Mouse (Mus musculus) cerebellum, postnatal 25 days (tissue): ENCODE measurements around the gene Cd200r2.
"Not testable (repeated sequence)": the region's sequence is repeated elsewhere in the genome, so short reads cannot be mapped to it uniquely, and the experiment has no call there.

Source experiments
- DNase-seq, 2 experiments: peaks; one replicate each; pipeline ENCODE4 v3.0.0; 2021; ENCODE audit warnings: mixed read lengths in 2 of 2

The Cd200r2 gene

GRCm38 (mm10) chr16:44866797-44867196 is at the start of gene Cd200r2:
Cd200r2 (plus strand) TSS chr16:44867097.
- DNase-seq, result no peak

- DNase-seq, result no peak
These were observed 48.9 kb upstream of the Cd200r2 start for GRCm38 (mm10) chr16:44818010-44818409.

- DNase-seq, result no peak
These were observed 46.4 kb upstream of the Cd200r2 start for GRCm38 (mm10) chr16:44820545-44820944.

- no peak for DNase-seq
These were observed 34.6 kb upstream of the Cd200r2 start for GRCm38 (mm10) chr16:44832286-44832685.

GRCm38 (mm10) chr16:44833189-44833588 is 33.7 kb upstream of the Cd200r2 start:
- not testable (repeated sequence) for DNase-seq

- no peak for DNase-seq
These were observed 8.3 kb downstream of the Cd200r2 start for GRCm38 (mm10) chr16:44875178-44875577.

GRCm38 (mm10) chr16:44876625-44877024 is 9.7 kb downstream of the Cd200r2 start:
- no peak for DNase-seq

- DNase-seq, result no peak
These were observed 10.7 kb downstream of the Cd200r2 start for GRCm38 (mm10) chr16:44877595-44877994.

GRCm38 (mm10) chr16:44890814-44891213 is 23.9 kb downstream of the Cd200r2 start:
- no peak for DNase-seq

- DNase-seq, result no peak
These were observed 65.1 kb downstream of the Cd200r2 start for GRCm38 (mm10) chr16:44932016-44932415.

GRCm38 (mm10) chr16:44943468-44943867 is 76.6 kb downstream of the Cd200r2 start, which contains the start of gene Cd200r3:
Cd200r3 (plus strand) TSS chr16:44943678.
- DNase-seq, result no peak

GRCm38 (mm10) chr16:44951360-44952114 is 84.6 kb downstream of the Cd200r2 start:
- no peak for DNase-seq

GRCm38 (mm10) chr16:44962296-44962695 is 95.4 kb downstream of the Cd200r2 start:
- DNase-seq, result no peak

- no peak for DNase-seq
These were observed 95.9 kb downstream of the Cd200r2 start for GRCm38 (mm10) chr16:44962777-44963176.

- no peak for DNase-seq
These were observed 97.9 kb downstream of the Cd200r2 start for GRCm38 (mm10) chr16:44964526-44965374.

- DNase-seq, result no peak
These were observed 98.5 kb downstream of the Cd200r2 start for GRCm38 (mm10) chr16:44965428-44965827.
